Mouse (Mus musculus): ENCODE measurements around the gene Gtsf1.

DNA sequence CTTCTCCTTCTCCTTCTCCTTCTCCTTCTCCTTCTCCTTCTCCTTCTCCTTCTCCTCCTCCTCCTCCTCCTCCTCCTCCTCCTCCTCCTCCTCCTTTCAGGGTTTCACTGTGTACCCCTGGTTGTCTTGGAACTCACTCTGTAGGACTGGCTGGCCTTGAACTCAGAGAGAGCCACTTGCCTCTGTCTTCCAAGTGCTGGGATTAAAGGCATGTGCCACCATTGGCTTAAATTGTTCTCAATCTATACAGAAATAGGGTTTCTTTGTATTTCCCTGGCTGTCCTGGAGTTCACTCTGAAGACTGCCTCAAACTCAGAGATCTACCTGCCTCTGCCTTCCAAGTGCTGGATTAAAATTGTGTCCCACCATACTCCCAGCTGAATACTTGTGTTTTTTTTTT lies 57.8 kb downstream of the Gtsf1 start:
- no peak for TF ChIP-seq CTCF (IDR thresholded peaks at IDR 0.05; ENCODE audit: low read depth)
- no peak for TF ChIP-seq EP300 (optimal IDR thresholded peaks at IDR 0.05)
